Mouse (Mus musculus): ENCODE data around the gene Gm42372. TPM values are rescaled to one million over a fixed set of nuclear protein-coding genes. Genes with fewer than 3 reads are reported as not detected.

Gene Gm42372
- polyA plus RNA-seq (2016; fragmentation: Nextera tagmentation; extraction: Ambion mirVana): 0.91 and 0.93 TPM in 2 replicates

DNA sequence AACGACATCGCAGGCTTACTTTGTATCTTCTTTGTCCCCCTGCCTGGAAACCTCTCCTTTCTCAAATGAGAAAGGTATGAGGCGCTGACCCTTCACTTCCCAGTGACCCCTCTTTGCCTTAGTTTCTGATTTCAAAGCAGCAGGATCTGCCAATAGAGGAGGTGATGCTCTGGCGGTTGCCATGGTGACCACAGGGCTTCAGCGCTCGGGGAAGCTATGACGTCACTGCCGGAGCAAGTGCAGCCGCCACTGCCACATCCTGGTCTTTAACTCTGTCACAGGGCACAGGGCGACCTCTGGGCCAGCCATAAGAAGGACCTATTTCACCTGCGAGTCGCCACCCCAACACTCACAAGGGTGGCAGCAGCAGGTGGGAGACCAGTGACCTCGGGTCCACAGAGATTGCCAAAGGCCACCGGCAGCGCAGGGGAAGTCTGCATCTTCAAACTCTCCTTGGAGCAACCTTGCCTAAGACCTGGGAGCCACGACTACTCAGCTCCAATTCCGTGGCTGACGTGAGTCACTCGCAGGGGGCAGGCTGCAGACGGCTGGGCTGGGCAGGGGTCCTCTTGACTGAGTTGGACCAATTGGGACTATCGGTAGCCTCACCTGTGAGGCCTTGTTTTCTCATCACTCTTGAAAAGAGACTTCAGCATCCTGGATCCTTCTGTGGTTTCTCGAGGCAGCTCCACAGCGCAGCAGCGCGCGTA lies at the start of gene Gm42372:
TSS of gene Gm42372 (plus strand) at position 228 of the 710 bp plus-strand sequence.
- Histone ChIP-seq H3K4me3 (peak within 1 kb of the TSS; percentile 53), H3K4me1 (replicated peaks) (peaks cover 49% of the 10 kb centered on the region), H3K27me3 (ENCODE audit: insufficient read depth, poor library complexity, severe bottlenecking) (no peaks in the 10 kb centered on the region), H3K9me3 (no peaks in the 10 kb centered on the region), H3K36me3 (peaks cover 6% of the 10 kb centered on the region; the same call in 1 of the 2 replicates), H3K27ac (peak within 1 kb of the TSS; percentile 82)
- DNase-seq (ENCODE audit: low spot score): peak; percentile 87
- 22% methylated on average over 26 of the region's 26 CpGs for WGBS

DNA sequence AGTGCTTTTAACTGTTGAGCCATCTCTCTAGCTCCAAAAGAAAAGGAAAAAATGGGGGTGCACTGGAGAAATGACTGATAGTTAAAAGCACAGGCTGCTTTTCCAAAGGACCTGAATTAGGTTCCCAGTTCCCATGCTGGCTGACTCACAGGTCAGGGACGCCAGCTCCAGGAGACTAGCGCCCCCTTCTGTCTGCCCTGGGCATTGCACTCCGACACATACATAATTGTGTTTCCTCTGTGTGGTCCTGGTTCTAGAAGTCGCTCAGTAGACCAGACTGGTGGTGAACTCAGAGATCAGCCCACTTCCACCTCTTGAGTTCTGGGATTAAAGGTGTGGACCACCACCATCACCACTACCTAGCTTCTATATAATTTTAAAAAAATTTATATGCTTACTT lies 45.6 kb upstream of the Gm42372 start:
- no peak for DNase-seq (ENCODE audit: low spot score)
- Histone ChIP-seq H3K9me3 (no peaks in the 10 kb centered on the region), H3K4me1 (replicated peaks) (peaks cover 27% of the 10 kb centered on the region), H3K36me3 (no peaks in the 10 kb centered on the region), H3K4me3 (no peak overlapping the region), H3K27ac (no peak overlapping the region), H3K27me3 (ENCODE audit: insufficient read depth, poor library complexity, severe bottlenecking) (no peaks in the 10 kb centered on the region)
- WGBS: 48% methylated on average over 4 of the region's 4 CpGs

DNA sequence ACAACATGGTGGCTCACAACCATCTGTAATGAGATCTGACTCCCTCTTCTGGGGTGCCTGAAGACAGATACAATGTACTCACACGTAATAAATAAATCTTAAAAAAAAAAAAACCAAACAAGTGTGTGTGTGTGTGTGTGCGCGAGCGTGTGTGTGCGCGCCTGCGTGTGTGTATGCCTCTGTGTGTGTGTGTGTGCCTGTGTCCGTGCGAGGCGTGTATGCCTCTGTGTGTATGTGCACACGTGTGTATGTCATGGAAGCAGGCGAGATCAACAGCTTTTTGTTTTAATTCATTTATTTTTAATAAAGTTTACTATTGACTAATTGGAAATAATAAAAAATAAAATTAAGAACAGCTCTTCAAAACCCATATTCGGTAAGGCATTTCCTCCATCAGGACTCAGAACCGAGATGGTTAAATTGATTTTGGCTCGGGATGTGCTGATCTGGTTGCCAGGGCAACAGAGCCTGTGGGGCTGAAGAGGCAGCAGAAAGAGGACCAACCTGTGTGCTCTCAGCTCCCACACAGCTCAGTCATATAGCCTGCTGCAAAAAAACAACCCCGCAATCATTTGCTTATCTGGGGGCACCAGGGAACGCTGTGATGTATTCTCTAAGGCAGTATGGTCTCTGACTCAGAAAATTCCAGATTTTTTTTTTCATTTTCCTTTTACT lies 44.6 kb upstream of the Gm42372 start:
- peaks cover 20% of the 10 kb centered on the region for H3K4me1 ChIP-seq (replicated peaks)
- no peaks in the 10 kb centered on the region for H3K36me3 ChIP-seq
- H3K27ac ChIP-seq: no peak overlapping the region
- no peaks in the 10 kb centered on the region for H3K9me3 ChIP-seq
- H3K27me3 ChIP-seq (ENCODE audit: insufficient read depth, poor library complexity, severe bottlenecking): peaks cover 3% of the 10 kb centered on the region; the same call in 1 of the 2 replicates
- H3K4me3 ChIP-seq: no peak overlapping the region
- DNase-seq (ENCODE audit: low spot score): no peak
- 73% methylated on average over 17 of the region's 17 CpGs for WGBS

DNA sequence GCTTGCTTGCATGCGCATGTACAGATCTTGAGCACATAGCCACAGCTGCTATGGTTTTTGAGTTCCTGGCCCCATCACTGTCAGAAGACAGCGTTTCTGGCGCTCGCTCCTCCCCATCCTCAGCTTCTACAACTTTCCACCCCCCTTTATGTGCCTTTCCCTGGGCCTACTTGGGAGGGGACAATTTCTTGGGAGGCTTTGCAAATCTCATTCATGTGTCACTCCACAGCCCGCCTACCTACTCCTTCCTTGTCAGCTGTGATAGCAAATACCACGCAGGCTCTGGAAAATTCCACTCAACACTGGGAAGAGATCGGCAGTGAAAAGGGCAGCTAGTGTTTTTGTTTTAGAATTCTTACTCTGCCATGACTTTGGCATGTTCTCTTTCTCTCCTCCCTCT lies 42.6 kb upstream of the Gm42372 start:
- no peaks in the 10 kb centered on the region for H3K36me3 ChIP-seq
- H3K27me3 ChIP-seq (ENCODE audit: insufficient read depth, poor library complexity, severe bottlenecking): peaks cover 16% of the 10 kb centered on the region
- no peaks in the 10 kb centered on the region; the same call in 1 of the 2 replicates for H3K9me3 ChIP-seq
- no peak overlapping the region for H3K4me3 ChIP-seq
- DNase-seq (ENCODE audit: low spot score): no peak
- H3K27ac ChIP-seq: peak overlapping the region; percentile 35; the same call in 1 of the 2 replicates
- 54% methylated on average over 7 of the region's 7 CpGs for WGBS
- H3K4me1 ChIP-seq (replicated peaks): peaks cover 37% of the 10 kb centered on the region

DNA sequence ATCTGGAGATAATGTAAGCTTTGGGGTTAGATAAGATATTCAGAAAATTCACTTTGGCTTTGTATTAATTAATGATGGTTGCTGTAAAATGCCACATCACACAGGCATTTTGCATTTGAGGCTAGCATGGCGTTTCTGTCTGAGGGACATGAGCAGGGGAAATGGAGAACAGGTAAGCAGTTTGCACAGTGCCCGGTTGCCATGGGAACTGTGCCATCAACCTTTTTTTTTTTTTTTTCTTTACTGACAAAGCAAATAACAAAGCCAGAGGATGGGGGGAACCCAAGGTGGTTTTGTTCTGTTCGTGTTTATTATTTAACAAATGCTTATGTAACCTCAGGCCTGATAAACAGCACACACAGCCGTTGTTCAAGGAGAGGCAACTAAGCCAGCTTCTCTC lies 40.0 kb upstream of the Gm42372 start:
- no peak for DNase-seq (ENCODE audit: low spot score)
- Histone ChIP-seq H3K4me1 (replicated peaks) (peaks cover 63% of the 10 kb centered on the region), H3K36me3 (no peaks in the 10 kb centered on the region), H3K4me3 (no peak overlapping the region), H3K27me3 (ENCODE audit: insufficient read depth, poor library complexity, severe bottlenecking) (peaks cover 42% of the 10 kb centered on the region), H3K9me3 (no peaks in the 10 kb centered on the region; the same call in 1 of the 2 replicates), H3K27ac (no peak overlapping the region)
- 72% methylated on average over 4 of the region's 4 CpGs for whole genome bisulfite sequencing

DNA sequence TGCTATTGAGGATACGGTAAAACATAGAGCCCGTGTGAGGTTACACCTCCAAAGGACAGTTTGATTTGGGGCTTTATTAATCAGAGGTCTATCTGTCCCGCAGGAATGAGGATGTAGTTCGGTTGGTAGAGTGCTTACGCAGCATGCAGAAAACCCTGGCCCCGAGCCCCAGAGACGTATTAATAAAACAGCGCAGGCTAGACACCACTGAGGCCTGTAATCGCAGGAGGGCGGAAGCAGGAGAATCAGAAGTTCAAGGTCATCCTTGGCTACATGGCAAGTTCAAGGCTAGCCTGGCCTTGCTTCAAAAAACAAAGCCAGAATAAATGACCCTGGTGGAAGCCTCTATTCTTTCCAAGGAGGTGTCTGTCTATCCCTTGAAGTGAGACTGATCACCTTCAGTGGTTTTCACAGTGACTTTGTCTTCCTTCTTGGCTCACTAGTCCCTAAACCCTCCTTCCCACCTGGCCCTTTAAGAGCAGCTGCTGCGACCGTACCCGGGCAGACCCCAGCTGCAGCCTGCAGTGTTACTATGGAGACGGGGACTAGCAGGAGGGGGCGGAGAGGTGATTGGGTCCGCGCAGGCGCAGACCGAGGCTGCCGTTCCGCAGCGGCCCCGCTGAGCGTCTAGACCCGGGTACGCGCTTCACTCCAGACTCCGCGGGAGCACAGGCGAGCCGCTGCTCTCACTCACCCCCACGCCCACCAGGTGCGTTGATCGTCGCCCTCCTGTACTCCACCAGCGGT lies 38.7 kb upstream of the Gm42372 start, which contains the start of gene Pnmal2:
TSS of gene Pnmal2 (plus strand) at position 622 of the 747 bp plus-strand sequence.
- H3K9me3 ChIP-seq: no peaks in the 10 kb centered on the region; the same call in 1 of the 2 replicates
- H3K4me1 ChIP-seq (replicated peaks): peaks cover 63% of the 10 kb centered on the region
- 14% methylated on average over 36 of the region's 36 CpGs for WGBS
- H3K27me3 ChIP-seq (ENCODE audit: insufficient read depth, poor library complexity, severe bottlenecking): peaks cover 55% of the 10 kb centered on the region
- H3K4me3 ChIP-seq: peak within 1 kb of the TSS; percentile 71
- no peaks in the 10 kb centered on the region for H3K36me3 ChIP-seq
- H3K27ac ChIP-seq: peak within 1 kb of the TSS; percentile 89
- DNase-seq (ENCODE audit: low spot score): peak; percentile 94

DNA sequence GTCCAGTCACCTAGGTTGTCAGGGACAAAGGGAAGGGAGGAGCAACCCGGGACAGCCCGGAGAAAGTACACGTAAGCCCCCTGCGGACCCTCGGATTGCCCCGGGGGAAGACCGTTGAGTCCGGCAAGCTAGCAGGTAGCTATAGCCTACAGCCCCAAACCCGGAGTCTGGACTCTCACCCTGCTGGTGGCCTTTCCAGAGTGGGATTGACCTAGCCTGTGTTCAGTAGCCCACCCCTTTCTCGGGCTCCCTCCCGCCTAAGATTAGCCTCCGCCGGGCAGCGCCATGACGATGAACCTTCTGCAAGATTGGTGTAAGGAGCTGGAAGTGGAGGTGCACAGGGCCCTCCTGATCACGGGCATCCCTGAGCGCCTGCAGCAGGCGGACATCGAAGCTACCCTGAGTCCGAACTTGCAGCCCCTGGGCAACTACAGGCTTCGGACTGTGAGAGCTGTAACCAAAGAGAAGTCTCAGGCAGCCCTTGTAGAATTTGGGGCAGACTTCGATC lies 38.0 kb upstream of the Gm42372 start:
- peaks cover 68% of the 10 kb centered on the region for H3K4me1 ChIP-seq (replicated peaks)
- under 1% methylated on average over 22 of the region's 22 CpGs for WGBS
- peak overlapping the region; percentile 89 for H3K27ac ChIP-seq
- DNase-seq (ENCODE audit: low spot score): no peak
- H3K4me3 ChIP-seq: peak overlapping the region; percentile 71
- H3K9me3 ChIP-seq: no peaks in the 10 kb centered on the region; the same call in 1 of the 2 replicates
- no peaks in the 10 kb centered on the region for H3K36me3 ChIP-seq
- peaks cover 62% of the 10 kb centered on the region for H3K27me3 ChIP-seq (ENCODE audit: insufficient read depth, poor library complexity, severe bottlenecking)

DNA sequence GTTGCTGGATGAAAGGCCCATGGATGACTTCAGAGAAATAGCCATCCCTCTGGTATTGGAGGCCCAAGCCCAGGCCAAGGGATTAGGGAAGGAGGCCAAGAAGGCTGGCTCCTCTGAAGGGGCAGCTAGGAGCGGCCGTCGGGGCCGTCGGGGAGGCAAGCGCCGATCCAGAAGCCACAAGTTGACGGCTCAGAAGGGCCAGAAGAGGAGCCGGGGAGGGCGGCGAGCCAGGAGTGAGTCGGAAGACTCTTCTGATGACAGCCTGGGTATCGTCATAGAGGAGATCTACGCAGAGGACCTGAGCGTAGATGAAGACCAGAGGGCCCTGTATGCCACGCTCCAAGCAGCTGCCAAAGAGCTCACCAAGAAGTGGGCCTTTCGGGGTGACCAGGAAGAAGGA lies 37.5 kb upstream of the Gm42372 start:
- Histone ChIP-seq H3K27me3 (ENCODE audit: insufficient read depth, poor library complexity, severe bottlenecking) (peaks cover 67% of the 10 kb centered on the region), H3K9me3 (no peaks in the 10 kb centered on the region; the same call in 1 of the 2 replicates), H3K4me1 (replicated peaks) (peaks cover 67% of the 10 kb centered on the region), H3K36me3 (no peaks in the 10 kb centered on the region), H3K27ac (peak overlapping the region; percentile 89), H3K4me3 (peak overlapping the region; percentile 71)
- DNase-seq (ENCODE audit: low spot score): no peak
- 11% methylated on average over 17 of the region's 17 CpGs for WGBS

DNA sequence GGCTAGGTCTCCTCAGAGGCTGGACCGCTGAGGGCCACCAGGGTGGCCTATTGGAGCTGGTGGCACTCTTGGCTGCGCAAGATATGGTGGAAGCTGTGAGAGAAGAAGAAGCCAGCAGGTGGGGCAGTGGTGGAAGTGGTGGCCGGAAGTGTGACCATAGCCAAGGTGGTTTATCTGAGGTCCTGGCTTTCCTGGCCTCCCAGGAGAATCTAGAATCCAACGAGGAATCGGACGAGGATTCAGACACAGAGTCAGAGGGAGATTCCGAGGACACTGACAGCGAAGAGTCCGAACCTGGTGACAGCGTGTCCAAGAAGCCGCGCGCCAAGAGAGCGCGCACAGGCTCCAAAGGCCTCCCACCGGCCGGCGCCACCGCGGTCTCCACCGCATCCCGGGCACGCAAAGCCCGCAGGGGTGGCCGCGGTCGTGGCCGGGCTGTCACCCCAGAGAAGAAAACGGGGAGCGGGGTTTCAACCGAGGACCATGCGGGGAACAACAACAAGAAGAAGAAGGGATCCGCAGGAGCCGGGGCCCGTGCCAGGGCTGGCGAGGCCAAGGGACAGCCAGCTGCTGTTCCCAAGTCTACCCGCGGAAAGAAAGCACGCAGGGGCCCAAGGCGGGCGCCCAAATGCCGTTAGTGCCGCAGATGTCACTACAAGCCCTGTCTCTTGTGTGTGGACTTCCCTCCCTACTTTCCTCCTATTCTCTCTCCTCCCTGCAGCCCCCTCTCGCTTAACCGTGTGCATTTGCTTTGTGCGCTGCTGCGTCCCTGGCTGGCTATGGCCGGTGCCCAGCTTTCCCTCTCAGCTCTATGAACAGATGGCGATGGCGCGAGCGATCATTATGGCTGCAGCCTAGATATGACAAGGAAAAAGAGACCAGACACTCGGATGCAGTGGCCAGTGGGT lies 36.2 kb upstream of the Gm42372 start:
- Histone ChIP-seq H3K27ac (peak overlapping the region; percentile 64; the same call in 1 of the 2 replicates), H3K4me1 (replicated peaks) (peaks cover 70% of the 10 kb centered on the region), H3K9me3 (no peaks in the 10 kb centered on the region; the same call in 1 of the 2 replicates), H3K36me3 (no peaks in the 10 kb centered on the region), H3K27me3 (ENCODE audit: insufficient read depth, poor library complexity, severe bottlenecking) (peaks cover 71% of the 10 kb centered on the region), H3K4me3 (peak overlapping the region; percentile 51)
- 2% methylated on average over 53 of the region's 53 CpGs for WGBS
- DNase-seq (ENCODE audit: low spot score): peak; percentile 42

DNA sequence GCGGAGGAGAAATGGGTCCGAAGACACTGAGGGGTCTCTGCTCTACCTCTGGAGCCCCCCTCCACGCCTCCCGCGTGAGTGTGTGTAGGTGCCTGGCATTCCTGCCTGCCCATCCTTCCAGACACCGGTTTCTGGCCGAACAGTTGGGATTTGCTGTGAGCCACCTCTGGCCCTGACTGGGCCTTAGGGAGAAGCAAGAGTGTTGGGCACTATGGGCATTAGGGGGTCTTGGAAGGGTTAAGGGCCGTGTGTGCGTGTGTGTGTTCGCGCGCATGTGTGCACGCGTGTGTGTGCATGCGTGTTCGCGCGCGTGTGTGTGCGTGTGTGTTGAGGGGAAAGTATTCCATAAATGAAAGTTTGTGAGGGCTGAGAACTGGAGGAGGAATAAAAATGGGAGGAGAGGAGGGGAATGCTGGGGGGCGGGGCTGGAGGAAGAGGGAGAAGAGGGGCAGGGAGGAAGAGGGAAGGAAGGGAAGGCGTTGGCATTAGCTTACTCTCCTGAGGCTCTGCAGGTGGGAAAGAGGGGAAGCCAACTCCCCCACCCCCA lies 35.5 kb upstream of the Gm42372 start:
- Histone ChIP-seq H3K27ac (0 out of 2 replicates have a peak overlapping the region, but pooled peaks have one; percentile 64), H3K36me3 (no peaks in the 10 kb centered on the region), H3K9me3 (no peaks in the 10 kb centered on the region; the same call in 1 of the 2 replicates), H3K4me1 (replicated peaks) (peaks cover 70% of the 10 kb centered on the region), H3K27me3 (ENCODE audit: insufficient read depth, poor library complexity, severe bottlenecking) (peaks cover 76% of the 10 kb centered on the region), H3K4me3 (peak overlapping the region; percentile 51)
- 15% methylated on average over 22 of the region's 22 CpGs for WGBS
- DNase-seq (ENCODE audit: low spot score): no peak

DNA sequence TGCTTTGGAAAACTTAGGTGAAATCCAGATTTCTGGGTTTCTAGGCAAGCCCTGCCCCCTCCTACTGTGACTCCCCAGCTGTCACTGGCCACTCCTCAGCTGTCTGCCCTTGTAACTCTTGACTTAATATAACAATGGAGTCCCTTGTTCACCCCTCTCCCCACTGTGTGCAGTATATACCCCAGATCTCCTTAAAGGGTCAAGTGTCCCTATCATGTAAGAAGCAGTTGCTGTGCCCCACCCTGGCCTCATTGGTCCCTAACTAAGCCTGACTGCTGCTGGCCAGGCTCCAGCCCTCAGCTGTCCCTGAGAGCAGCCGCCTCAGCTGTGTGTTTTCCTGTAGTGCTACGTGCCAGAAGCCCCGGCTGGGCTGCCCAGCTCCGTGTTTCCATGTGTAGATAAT lies 34.9 kb upstream of the Gm42372 start:
- no peak for DNase-seq (ENCODE audit: low spot score)
- Histone ChIP-seq H3K9me3 (no peaks in the 10 kb centered on the region; the same call in 1 of the 2 replicates), H3K36me3 (no peaks in the 10 kb centered on the region), H3K27ac (no peak overlapping the region), H3K4me3 (peak overlapping the region; percentile 51), H3K27me3 (ENCODE audit: insufficient read depth, poor library complexity, severe bottlenecking) (peaks cover 76% of the 10 kb centered on the region), H3K4me1 (replicated peaks) (peaks cover 70% of the 10 kb centered on the region)
- WGBS: 8% methylated on average over 4 of the region's 4 CpGs
